Mouse (Mus musculus) megakaryocyte-erythroid progenitor cell, adult 5-6 weeks (primary cell): ENCODE results near the gene Cenps. TPM values are rescaled to one million over a fixed set of nuclear protein-coding genes. Genes with fewer than 3 reads are reported as not detected.
"Not testable (repeated sequence)": the region's sequence is repeated elsewhere in the genome, so short reads cannot be mapped to it uniquely, and the experiment has no call there.

Experiments used
- ATAC-seq: replicated peaks from 2 replicates; pipeline ENCODE4 v1.8.0; 2016; ENCODE audit warnings: mild to moderate bottlenecking, inconsistent platforms; ENCODE audit not compliant: severe bottlenecking, poor library complexity, low FRiP score, low TSS enrichment
- total RNA-seq, 2 experiments: library from RNA; stranded (forward) in 1 of 2; stranded (reverse) in 1 of 2; fragments of 200-1000, 215-1000 nt in 1 of 2; fragments of >200 nt in 1 of 2; fragmentation: Nextera tagmentation in 1 of 2; gene quantifications; 2 replicates each; pipeline ENCODE4 v1.2.3; 2014 to 2017

Cenps gene
- total RNA-seq, 2 experiments from 2014 or later = 15.4 to 48.0 TPM

DNA sequence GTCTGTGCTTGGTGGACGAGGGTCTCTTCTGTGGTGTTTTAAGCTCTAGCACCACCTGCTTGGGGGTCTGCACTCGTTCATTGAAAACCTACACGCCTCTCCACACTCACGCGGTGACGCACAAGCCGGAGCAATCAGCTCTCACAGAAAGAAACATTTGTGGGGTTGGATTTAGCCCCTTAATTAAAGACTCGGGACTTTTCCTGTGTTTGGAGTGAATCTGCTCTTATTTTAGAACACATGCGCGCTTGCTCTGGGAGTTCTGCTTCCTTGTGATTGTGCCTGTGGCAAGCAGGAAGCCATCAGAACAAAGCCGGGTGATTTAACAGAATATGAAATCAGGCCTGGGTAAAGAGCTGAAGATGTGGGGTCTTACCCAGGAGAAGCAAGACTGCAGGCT lies 10.8 kb downstream of the Cenps start, which contains the start of gene Cort:
Gene Cort (minus strand): TSS at position 101 of the 400 bp plus-strand sequence.
- ATAC-seq = no peak

DNA sequence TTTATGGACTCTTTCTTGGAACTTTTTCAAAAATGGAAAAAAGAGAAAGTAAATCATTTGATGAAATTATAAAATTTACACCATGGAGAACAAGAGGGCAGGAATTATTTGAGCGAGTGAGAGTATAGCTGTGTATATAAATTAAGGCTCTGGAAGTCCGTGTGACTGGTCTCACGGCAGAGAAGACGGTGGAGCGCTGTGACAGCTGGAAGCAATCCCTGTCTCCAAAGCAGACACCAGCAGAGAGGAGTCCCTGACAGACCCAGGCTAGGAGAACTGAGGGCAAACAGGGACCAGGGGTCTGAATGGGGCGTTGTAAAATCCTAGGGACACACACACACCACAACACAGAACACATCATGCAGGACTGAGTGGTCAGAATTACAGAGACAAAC lies 11.3 kb downstream of the Cenps start:
- no peak for ATAC-seq

DNA sequence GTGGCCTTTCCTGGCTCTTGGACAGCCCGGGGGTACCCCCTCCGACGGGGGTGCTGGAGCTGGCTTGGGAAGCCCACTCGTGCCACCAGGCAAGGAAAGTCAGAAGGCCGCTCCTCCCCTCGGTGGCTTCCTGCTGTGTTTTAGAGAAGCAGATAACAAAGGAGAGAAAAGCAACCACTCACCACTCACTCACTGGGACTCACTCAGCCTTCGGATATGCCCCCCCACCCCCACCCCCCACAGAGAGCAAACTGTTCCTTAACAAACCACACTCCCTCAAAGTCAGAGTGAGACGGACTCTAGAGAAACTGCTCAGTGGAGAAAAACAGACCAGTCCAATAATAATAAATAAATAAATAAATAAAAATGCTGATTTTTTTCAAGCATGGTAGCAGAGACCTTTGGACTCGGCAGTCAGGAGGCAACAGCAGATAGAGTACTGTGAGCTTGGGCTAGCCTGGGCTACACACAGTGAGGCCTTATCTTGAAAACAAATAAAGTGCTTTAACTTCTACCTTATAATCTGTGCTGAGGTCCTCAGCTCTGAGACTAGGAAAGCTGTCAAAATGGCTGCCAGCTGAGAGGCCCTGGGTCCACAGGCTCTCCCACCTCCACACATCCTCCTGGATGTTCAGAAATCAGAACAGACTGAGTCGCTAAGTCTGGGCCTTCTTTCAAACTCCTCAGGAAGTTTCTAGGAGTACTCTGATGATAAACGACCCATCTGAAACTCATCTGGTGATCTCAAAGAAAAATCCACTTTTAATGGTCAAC lies 11.9 kb downstream of the Cenps start:
- no peak for ATAC-seq

DNA sequence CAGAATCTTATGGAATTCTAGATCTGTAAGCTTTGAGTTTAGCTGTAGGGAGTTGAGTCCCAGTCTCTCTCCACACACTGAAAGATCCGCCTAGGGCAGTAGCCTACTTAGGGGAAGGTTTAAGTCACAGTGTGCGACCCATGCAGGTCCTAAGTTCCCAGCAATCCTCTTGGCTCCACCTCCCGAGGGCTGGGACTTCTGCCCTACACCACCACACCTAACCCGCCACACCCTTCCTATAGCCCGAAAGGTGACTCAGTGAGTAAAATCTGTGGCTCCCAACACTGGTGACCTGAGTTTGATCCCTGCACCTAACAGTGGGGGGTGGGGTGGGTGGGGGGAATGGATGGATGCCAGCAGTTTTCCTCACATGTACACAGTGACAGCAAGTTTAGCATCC lies 14.0 kb downstream of the Cenps start:
- ATAC-seq = no peak

DNA sequence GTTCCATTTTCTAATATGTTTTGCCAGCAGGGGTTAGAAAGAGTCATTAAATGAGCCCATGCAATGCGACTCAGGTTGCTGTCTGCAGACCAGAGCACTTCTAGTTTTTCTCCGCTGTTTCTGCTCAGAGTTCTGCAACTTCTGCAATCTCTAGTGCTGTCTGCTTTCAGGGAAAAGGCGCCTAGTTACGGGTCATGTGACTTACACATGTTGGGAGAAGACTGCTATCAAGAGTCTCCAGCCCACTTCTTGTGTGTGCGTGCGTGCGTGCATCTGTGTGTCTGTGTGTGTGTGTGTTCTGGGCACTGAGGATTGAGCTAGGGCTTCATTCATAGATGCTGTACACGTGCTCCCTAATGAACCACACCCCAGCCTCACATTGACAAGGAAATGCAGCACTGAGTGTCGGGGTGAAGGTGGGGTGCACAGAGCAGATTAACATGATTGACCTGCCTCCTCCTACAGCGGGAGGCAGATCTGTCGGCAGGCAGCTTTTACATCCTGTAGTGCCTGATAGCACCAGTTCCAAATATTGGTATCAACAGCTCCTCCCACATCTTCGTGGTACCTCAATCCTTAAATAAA lies 17.4 kb downstream of the Cenps start:
- peak; percentile 93 for ATAC-seq

DNA sequence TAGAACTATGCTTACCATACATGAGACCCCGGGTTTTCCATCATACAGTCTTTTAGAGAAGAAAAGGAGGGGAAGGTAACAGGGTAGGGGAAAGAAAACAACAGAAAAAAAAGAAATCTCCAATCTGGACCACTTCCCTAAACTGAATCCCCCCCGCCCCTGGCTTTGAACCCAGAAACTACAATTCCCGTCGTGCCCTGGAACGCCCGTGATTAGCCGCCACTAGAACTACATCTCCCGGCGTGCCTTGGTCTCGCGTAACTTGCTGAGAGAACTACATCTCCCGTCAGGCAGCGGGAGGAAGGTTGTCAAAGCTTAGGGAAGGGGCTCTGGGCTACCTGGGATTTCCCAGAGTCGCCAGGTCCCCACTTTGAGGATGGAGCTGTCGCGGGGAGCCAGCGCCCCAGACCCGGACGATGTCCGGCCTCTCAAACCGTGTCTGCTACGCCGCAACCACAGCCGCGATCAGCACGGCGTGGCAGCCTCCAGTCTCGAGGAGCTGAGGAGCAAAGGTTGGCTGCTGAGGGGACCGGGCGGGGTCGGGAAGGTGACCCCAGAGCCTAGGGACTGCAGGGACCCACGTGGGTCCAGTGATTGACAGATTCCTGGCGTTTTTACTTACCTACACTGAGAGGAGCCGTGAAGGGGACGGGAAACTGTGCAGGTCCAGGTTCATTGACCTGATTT lies 33.4 kb downstream of the Cenps start, which contains the start of gene Dffa:
Gene Dffa (plus strand): TSS at position 272 of the 687 bp plus-strand sequence.
- peak; percentile 92 for ATAC-seq

DNA sequence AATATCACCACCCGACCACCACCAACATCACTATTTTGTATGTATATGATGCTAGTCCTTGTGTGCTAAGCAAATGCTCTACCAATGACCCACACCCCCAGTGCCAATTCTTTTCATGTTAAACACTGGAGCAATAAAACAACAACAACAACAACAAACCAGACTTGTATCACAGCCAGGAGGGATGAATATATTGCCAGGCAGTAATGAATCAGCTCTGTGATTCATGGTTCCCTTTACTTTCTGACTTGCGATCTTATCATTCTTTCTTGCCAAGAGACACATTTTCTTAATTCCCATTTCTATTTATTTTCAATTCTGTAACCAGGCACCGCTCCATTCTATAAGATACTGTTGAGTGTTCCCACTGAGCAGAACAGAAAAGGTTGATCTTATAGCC lies 36.0 kb downstream of the Cenps start:
- ATAC-seq = no peak

DNA sequence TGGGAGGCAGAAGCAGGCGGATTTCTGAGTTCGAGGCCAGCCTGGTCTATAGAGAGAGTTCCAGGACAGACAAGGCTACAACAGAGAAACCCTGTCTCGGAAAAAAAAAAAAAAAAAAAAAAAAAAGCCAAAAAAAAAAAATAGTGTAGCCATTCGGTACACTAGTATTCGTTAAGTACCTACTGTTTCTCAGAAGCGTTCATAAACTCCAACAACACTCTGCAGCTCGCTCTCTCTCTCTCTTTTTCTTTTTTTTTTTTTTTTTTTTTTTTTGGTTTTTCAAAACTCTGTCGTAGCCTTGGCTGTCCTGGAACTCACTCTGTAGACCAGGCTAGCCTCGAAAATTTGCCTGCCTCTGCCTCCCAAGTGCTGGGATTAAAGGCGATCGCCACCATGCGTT lies 37.0 kb downstream of the Cenps start:
- ATAC-seq = not testable (repeated sequence)

DNA sequence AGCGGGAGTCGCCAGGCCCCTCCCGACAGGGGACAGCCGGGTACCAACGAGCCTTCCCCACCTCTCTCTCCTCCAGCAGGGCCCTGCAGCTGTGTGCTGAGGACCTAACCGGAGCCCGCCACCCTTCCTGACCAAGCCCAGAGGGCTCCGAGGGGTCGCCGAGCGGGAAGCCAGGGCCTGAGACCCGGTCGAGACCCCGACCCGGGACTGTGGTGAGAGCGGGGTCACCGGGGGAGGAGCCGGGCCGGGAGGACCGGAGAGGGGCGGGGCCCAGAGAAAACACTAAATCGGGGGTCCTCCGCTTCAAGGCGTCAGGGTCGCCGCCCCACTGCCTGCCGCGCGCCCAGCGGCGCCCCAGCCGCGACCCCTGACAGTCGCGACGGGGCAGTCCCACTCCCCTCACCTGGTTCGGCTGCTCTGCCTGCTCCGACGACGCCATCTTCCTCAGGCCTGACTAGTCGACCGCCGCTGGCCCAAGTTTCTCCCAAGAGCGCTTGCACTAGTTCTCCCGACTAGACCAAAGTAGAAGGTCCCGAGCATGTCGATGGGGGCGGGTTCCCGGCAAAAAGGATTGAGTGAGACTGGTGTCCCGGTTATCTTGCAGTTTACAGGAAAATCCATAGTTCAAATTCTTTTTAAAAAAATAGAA lies 37.9 kb downstream of the Cenps start, which contains the start of gene Pex14:
Gene Pex14 (minus strand): TSS at position 508 of the 649 bp plus-strand sequence.
- peak; percentile 79 for ATAC-seq

DNA sequence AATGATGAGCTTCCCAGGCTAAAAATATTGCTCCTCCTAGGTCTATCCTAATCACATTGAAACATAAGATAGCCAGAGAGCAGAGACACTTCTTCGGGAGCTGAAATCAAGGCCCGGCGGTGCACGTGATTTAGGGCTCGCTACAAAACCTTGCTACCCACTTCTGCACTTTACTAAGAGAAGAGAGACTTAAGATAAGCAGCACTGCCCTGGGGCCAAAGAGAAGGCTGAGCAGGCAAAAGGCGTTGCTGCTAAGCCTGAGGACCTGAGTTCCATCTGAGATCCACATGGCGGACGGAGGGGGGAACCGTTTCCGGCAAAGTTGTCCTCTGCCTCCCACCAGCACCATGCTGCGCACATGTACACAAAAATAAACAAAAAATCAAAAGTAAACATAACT lies 38.9 kb downstream of the Cenps start:
- ATAC-seq = peak; percentile 27

DNA sequence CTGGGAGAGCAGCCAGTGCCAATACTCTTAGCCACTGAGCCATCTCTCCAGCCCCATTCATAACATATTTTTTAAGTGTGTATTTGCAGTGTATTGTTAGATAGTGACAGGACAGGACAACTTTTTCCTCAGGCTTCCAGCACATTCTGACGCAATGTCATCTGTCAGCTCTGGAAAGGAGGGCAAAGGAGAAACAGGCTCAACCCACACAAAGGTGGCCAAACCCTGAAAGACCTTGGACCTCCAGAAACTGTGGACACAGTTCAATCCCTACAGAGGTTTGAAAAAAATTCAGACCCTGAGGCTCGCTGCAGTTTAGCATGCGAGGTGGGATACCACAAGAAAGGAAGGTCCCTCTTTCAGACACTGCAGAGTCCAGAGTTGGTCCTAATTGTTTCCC lies 39.5 kb downstream of the Cenps start:
- no peak for ATAC-seq

DNA sequence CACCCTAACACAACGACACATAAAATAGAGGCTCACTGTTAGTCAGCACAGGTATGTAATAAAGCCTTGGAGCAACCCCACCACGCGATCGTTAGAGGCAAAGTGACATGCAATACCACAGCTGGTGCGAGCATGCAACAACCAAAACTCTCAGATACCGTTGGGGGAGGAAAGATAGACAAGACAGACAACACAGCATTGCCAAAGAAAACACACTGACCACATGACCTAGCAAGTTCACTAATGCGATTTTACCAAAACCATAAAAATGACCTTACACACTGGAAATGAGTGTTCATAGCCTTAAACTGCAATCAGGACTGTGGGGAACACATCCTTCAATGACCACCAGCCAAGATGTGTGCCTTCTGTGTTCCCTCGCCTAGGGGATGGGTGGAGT lies 46.1 kb downstream of the Cenps start:
- ATAC-seq = no peak

DNA sequence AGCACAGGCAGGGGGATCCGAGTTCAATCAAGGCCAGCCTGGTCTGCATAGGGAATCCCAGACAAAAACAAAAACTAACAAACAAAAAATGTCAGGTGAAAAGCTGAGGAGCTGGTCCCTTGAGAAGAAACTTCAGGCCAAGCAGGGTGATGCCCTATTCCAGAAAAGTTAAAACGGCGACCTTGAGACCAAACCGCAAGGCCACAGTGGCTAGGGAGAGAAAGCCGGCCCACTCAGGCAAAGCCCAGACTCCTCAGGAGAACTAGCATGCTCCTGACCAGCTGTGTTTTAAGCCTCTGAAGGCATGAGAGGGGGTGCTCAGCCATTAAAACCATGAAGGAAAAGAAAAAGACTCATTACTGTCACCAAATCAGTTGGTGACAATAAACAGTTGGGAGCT lies 52.0 kb downstream of the Cenps start:
- ATAC-seq = no peak

DNA sequence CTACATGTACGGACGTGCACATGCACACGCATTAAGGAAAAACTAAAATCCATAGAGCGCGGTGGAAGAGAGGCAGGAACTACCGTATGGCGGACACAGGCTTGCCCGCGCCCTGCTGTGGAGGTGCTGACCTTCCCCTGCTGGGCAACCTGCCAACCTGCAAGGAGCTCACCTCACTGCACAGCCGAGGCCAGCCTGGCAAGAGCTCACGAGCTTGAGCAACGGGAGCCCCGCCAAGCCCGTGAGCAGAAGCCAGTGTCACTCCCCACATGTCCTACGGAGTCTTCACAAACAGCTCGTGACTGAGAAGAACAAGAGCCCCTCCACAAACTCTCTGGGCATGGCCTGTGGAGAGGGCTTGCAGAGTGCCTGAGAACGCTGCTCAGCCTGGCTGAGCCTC lies 55.9 kb downstream of the Cenps start:
- 0 out of 2 replicates have a peak, but pooled peaks have one; percentile 36 for ATAC-seq

DNA sequence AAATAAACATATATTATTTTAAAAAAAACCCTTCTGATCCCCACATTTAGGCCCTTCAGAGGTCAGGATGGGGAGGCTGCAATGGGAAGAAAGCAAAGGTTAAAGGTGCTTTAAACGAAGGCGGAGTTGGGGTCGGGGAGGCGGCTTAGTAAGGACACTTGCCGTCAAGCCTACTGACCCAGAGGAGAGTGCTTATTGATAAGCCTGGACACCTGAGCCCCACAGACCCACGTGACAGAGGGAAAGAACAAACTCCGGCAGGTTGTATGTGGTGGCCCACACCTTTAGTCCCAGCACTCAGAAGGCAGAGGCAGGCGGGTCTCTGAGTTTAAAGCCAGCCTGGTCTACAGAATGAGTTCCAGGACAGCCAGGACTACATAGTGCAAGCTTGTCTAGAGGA lies 57.3 kb downstream of the Cenps start:
- no peak for ATAC-seq

DNA sequence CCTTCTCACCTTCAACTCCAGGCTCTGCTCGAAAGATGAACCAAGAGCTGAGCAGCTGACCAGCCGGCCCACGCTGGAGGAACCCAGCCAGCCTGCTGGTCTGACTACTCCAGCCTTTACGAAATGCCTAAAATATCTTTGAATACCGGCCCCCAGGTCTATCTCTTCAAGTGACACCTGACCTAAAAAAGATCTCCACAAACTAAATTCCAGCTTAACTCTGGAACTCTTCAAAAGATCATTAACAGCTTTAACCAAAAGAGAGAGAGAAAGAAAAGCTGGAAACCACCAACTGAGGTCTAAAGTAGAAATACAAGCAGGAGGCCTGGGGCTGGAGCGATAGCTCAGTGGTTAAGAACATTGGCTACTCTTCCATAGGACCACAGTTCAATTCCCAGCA lies 57.8 kb downstream of the Cenps start:
- no peak for ATAC-seq

DNA sequence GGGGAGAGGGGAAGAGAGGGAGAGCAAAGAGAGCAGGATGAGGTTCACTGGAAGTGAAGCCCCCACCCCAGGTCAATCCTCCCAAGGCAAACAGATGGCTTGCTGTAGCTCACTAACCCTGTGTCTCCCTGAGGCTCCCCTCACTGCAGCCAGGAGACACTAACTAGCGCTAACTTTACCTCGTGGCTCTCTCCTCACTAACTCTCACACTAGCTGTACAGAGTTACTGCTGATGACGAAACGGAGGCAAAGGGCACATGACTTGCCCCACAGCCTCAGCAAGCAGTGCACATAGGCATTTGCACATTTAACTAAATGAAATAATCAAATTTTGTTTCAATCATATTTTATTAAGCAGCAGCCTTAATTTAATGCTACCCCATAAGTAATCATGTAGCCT lies 59.2 kb downstream of the Cenps start:
- no peak for ATAC-seq
